Mouse (Mus musculus): ENCODE data around the gene Kmt2c. TPM values are rescaled to one million over a fixed set of nuclear protein-coding genes. Genes with fewer than 3 reads are reported as not detected.

Kmt2c gene
- total RNA-seq, 2 experiments from 2014 or later: 57.3 to 64.1 TPM

DNA sequence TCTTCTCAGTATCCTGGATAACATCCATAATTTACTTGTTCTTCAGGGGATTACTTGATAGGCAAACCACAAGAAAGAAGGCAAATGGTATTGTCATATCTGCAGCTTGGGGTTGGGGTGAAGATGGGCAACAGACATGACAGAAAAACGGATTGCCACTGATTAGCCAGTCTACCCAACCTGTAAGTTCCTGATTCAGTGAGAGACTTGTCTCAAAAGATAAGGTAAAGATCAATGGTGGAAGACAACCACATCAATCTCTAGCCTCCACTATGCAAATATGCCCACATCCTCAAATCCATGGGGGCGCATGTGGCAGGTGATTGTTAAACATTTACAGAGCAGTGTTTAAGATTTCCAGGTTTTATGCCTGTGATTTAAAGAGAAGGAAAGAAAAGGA lies 105.9 kb downstream of the Kmt2c start:
- DNase-seq (ENCODE audit: low spot score in 2 of 2): no peak

DNA sequence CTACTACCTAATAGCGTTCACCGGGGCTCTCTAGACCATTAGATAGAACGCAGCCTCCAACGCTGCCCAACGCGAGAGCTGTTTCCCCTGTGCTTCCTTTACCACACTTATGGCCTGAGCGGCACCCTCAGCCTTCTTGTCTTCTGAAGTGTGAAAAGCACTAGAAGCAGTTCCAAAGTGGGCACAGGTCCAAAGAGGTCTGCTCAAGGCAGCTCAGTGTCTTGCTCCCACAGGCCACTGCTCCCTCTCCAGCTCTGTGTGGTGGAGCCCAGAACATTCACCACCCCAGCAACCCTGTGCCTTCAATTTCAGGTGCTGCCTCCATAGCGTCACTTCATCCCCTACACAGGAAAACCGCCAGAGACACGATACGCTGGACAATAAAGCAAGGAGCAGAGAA lies 115.0 kb downstream of the Kmt2c start:
- no peak for DNase-seq (ENCODE audit: low spot score in 2 of 2)

DNA sequence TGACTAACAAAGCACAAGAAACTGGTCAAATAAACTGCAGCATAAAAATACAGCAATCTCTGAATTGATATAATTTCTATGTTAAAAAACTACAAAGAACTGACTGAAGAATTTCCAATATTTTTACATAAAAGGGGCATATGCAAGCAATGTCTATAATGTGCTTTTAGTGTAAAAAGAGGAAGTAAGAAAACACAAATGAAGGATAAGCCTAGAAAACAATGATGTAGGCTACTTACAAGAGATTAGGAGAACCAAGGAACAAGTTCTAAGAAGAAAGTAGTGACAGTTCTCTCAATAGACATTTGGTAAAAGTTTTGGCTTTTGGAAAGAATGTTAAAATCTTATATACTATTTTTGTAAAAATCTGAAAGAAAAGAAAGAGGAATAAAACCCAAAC lies 119.4 kb downstream of the Kmt2c start:
- DNase-seq (ENCODE audit: low spot score in 2 of 2): no peak

DNA sequence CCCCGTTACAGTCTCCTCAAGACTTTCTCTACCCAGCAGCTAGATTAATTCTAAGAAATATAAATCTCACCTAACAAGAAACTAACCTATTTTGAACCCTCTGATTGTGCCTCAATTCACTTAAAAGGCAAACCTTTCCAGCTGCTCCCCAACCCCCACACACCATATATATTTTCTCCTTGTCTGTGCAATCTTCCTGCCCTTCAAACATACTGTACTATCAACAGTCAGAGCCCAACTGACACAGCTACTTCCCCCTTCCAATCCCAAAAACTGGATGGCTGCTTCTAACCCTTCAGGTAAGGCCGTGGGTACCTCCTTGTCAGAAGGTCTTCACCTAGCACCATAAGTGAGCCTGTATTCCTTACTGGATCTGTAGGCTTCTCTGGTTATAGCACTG lies 130.2 kb downstream of the Kmt2c start:
- no peak for DNase-seq (ENCODE audit: low spot score in 2 of 2)

DNA sequence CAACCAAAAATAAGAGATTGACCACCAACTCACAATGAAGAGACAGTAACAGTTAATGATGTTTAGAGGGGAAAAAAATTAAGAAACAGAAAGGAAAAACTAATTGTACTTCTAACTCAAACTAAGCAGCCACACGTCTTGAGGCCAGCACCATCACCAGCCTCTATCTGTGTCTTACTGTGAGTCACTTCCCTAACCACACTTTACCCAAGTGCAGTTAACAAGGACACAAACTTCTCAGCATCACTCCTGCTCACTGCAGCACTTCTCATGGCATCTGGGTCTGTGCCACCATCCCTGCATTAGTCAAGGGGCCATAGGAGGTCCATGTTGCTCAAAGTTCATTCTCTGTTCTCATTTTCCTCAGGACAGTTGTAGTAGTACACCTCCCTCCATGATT lies 131.5 kb downstream of the Kmt2c start:
- no peak for DNase-seq (ENCODE audit: low spot score in 2 of 2)

DNA sequence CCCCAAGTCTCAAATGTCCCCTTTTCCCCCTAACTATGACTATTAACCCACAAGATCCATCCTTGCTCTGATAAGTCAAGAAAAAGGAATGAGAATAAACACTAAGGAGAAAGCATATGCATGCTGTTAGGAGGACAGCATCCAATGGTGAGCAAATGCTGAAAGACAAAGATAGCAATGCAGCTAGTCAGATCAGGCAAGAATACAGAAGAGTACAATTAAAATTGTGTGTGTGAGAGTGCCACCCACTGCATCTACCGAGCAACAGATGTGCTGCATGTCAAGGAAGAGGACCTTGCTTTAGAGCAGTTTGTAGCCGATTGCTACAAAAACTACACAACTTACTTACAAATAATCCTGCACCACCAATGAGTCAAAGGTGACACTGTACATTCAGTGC lies 145.1 kb downstream of the Kmt2c start:
- no peak for DNase-seq (ENCODE audit: low spot score in 2 of 2)

DNA sequence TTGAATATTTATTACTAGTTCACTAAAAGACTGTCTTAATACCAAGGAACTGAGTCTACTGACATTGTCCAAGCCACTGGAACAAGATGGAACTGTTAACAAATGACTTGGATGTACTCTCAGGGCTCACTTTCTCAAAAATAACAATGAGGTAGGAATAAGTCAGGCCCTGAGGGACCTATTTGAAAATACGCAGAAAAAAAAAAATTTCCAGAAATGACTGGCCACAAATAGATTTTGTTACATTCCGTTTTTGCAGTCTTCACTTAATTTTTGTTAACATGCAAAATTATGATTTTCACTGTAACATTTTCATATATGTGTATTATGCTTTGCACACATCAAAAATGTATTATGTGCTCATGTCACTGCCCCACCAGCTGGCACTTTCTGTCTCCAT lies 167.3 kb downstream of the Kmt2c start:
- DNase-seq (ENCODE audit: low spot score in 2 of 2): no peak

DNA sequence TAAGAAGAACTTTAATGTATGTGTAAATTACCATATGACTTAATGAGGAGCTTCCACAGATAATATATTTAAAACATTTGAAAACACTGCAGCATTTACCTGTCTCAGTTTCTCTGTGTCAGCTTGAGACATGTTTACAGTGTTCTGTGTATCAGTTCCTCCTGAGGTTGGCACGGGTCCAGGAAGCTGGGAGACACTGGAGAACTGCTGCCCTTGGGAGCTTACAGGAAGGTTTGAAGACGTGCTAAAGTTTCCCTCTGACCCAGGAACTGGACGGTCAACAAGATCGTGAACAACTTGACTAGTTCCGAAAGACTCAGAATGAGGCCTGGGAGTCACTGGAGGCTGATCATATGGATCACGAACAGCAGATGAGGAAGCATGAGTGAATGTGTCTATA lies 184.7 kb downstream of the Kmt2c start:
- DNase-seq (ENCODE audit: low spot score in 2 of 2): no peak

DNA sequence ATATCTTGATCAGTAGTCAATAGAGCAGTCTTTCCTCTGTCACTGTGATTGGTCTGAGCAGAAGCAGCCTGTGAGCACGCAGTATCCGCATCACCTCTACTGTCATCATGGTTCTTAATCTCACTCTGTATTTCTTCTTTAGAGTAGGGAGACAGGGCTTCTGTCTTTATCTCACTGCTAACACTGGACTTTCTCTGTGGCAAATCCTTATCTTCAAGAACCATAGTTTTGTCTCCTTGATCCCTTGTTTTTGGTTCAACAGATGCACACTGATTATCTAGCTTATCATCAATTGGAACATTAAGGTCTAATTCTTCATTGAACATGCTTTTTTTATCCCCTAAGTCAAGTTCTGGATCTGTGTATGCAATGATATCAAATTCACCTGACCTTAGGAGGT lies 188.4 kb downstream of the Kmt2c start:
- DNase-seq (ENCODE audit: low spot score in 2 of 2): no peak

DNA sequence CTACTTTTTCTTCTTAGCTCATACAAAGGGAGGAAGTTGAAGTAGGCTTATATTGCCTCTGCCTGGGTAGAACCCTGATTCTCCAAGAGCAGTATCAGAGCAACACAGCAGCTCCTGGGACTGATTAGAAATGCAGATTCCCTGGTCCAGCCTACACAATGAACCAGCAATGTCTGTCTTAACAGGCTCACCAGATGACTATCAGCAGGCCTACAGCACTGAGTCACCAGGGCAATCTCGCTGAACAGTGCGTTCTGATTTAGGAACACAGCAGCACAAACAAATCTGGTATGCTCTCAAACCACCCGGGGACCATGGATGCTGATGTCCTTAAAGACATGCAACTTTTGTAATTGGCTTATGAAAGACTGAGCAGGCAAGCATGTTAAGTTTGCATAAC lies 201.8 kb downstream of the Kmt2c start:
- no peak for DNase-seq (ENCODE audit: low spot score in 2 of 2)

DNA sequence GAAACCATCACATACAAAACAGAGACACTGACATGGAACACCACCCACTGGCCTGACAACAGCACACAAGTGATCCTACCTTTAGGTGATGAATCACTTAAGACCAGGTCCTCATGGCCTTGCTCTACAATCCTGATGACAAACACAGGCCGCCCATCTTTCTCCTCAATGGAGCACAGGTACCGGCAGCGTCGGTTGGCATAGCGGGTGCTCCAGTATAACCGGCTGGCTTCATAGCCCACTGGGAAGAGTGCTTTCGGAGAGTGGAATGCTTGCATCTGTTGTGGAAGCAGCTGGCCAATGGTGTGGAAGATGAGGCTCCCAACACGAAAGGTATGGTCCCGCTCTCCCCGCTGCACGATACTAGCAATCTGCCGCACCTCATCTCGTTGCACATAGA lies 214.6 kb downstream of the Kmt2c start:
- no peak for DNase-seq (ENCODE audit: low spot score in 2 of 2)

DNA sequence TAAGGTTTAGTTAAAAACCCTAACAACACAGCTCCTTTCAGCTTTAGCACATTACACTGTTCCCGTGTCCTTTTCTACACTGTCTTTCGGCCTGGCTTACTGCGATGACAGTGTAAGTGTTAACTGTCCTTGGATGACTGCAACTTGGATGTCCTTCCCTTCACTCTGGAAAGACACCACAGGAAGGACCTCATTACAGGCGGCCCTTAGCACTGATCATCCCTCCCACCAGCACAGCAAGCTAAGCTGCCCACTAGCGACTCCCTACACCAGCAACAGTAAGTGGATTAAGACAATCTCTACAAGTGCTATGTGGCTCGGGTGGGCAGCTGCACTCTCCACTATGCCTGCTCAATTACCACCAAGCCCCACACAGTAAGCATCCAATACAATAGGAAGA lies 222.2 kb downstream of the Kmt2c start:
- no peak for DNase-seq (ENCODE audit: low spot score in 2 of 2)

DNA sequence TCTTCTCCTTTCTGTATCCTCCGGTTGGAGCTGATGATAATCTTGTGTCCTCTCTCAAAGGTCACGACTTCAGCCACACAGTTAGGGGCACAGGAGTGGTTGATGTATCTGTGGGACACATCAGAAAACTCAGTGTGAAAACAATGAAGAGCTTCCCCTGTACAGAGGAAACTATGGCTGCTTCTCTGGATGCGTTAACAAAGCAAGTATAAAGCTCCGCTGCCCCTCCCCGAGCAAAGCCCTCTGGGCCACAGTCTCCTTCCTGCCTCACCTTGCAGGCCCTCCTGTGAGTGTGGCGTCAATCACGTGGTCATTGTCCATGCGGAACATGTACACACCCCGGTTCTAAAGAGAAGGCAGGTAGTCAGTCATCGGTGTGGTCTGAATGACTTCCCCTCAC lies 223.0 kb downstream of the Kmt2c start:
- DNase-seq (ENCODE audit: low spot score in 2 of 2): no peak

DNA sequence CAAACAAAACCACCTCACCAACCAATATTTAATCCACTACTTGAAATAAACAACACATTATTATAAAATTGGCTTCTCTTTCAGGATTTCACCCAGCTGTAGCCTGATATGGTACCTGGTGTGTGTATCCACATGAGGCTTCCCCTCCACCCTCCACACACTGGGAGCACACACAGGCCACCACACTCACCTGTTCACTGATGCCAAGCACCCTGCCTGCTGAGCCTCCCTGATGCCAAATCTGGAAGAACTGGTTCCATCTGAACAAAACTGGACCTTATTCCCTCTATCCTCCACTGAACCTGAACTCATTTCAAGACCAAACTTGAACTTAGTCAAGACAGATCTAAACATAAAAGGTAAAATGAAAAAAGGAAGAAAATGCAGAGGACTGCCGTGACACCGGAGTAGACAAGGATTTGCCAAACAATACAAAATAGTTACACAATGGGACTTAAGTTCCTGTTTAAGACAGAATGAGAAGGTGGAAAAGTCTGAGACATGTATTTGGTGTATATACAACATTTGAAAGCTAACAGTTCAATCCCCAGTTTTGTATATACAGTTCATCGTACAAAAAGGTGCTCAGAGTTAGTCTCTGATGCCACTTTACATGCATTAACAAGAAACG lies 230.2 kb downstream of the Kmt2c start:
- no peak for DNase-seq (ENCODE audit: low spot score in 2 of 2)

DNA sequence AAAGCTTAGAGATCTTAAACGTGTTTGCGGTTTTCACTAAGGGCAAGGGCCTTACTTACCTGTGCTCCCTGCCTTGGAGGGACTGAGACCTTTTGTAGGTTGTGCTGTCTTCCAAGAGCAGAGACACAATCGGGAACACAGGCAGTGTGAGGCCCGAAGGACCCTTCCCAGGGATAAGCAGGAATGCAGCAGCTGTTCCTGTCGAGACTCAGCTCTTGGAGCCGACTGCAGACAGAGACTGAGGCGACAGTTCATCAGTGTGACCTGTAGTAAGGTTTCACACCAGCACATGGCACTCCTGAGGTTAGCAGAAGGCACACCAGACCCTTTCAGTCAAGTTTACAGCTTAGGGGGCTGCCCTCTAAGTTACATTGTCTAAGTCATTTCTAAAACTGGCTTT lies 236.3 kb downstream of the Kmt2c start:
- DNase-seq (ENCODE audit: low spot score in 2 of 2): no peak

DNA sequence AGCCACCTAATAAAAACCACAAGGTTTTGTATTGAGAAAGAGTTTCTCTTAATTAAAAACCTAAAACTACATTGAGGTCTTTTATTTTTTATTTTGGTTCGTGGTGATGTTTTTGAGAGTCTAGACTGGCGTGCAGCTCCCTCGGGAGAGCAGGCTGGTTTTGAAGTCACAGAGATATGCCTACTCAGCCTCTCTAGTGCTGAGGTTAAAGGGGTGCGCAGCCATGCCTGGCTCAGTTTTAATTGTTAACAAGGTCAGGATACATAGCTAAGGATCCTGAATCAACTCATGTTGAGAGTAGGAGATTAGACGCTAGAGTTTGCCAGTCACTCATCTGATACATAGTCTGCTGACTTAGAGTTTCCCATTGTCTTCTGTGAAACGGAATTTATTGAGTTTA lies 237.1 kb downstream of the Kmt2c start:
- DNase-seq (ENCODE audit: low spot score in 2 of 2): no peak

DNA sequence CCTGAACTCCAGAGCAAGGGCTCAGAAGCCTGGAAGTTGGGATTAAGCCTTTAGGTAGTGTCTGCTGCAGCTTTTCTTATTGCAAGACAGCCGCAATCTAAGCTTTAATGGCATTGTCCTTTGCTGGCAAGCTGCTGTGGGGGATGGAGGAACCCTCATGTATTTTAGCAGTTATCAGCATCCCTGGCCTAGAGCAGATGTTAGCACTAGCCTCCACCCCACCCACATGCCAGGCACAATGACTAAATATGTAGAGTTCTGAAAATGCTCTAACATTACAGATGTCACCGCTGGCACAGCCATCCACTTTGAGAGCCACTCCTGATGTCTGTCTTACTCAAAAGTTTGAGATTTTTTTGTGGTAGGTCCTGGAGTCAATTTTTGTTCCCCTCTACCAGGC lies 241.9 kb downstream of the Kmt2c start:
- no peak for DNase-seq (ENCODE audit: low spot score in 2 of 2)

DNA sequence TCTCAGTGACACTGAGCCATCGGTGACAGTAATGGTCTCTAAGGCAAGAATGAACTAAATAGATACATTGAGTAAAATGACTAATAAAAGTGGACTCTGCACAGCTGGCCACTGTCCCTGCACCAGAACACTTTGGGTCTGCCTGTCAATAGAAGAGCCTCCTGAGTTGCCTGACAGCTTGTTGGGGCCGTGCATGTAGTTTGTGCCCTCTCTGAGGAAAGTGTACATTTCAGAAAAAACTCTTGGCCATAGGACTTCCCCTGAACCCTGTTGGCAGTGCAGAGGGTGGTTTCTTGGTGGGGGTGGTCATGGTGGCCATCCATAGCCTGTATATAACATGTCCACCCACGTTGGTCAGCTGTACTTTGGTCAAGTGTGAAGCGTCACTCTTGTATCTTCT lies 244.1 kb downstream of the Kmt2c start:
- no peak for DNase-seq (ENCODE audit: low spot score in 2 of 2)

DNA sequence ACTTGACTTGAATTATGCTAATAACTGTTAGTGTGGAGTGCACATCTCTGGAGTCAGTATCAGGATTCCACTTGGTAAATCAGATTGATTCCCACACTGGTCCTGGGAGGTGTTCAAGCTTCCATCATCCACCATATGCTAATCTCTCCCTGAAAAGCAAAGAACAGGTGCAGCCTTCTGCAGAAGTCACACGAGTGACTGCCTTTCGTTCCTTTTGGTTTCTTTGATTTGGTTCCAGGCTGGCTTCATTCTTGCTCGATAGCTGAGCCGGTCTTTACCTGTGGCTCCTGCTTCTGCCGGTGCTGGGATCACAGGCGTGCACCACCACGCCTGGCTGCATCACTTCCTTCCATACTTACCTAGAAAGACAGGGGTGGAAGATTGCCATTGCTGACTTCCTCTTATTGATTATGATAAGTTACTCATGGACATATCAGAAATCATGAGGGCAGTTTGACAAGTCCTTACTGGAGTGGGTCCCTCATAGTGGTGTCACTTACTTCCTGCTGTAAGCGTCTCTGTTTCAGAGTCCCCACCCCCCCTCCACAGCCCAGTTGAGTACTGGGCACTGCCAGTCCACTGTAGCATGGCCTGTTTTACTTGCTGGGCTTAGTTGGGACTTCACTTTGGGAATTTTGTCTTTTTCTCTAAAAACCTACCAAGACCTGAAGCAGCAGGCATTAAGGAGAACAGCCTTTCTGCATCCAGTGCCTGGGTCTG lies 245.6 kb downstream of the Kmt2c start:
- no peak for DNase-seq (ENCODE audit: low spot score in 2 of 2)

DNA sequence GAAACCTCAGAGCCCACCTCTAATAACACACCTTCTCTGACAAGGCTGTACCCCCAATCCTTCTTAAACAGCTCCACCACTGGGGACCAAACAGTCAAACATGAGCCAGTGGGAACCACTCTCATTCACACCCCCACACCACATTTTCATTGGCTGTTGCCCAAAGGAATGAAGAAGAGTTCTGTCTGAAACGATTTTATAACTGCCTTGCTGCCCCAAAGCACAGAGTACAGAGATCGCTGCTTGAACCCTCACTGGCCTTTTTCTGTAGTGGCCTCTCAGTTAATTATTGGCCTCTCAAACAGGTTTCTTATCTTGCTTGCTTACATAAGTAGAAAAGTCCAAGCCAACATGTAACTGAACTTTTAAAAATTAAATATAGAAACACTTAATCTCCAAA lies 246.2 kb downstream of the Kmt2c start:
- no peak for DNase-seq (ENCODE audit: low spot score in 2 of 2)

DNA sequence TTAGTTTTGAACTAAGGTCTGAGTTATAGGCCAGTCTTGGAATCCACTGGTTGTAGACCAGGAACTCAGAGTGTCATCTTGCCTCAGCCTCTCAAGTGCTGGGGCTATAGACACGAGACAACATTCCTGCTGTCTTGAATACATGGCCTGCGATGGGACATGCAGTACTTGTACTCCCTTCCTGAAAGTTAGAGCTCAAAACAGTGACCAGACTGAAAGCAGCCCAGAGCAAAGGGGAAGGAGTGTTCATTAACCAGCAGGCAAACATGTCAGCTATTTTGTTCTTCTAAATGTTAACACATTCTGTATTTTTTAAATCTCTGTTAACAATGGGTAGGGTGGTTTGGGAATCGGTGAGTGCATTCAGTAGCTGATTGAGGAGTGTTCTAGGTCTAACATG lies 251.5 kb downstream of the Kmt2c start:
- no peak for DNase-seq (ENCODE audit: low spot score in 2 of 2)

DNA sequence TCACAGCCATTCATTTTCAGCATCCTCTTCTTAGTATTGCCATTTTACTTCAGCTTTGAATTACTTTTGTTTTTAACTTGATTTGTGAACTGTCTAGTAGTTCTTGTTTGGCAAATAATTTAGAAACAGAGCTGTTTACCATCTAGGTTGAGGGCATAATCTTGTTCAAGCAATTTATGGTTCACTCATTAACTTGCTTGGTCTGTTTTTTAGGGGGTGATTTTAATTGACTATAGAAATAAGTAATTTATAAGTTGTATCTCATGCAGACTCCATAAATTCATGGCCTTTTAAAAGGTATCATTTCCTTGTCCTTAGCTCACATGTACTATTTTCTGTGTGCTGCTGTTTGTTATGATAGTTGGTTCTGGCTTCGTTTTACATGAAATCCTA lies 252.1 kb downstream of the Kmt2c start:
- no peak for DNase-seq (ENCODE audit: low spot score in 2 of 2)

DNA sequence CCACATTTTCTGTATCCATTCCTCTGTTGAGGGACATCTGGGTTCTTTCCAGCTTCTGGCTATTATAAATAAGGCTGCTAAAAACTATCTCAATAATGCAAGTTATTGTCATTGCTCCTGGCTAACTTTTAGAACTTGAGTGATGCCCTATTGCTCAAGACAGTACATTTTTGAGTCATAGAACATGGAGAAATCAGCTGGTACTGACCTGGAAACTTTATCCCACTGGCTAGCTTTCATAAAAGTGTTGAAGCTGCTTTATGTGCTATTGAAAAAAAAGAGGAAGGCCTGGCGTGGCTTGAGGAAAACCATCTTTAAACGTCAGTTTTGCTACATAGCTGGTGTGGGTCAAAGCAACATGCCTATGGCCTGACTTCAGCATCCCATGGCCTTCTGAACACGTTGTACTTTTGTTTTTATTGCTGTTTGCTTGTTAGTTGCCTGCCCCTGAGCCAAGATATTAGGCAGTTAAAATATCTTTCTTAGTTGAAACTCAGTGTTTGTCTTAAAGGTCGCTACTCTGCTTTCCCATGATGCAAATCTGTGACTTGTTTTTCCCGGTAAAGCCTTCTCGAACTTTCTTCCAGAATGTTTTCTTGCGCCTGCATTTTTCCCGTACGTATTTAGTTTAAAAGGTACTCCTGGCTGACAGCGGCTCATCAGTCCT lies 252.6 kb downstream of the Kmt2c start:
- DNase-seq (ENCODE audit: low spot score in 2 of 2): no peak
